21 mouse cellular contexts compared by ENCODE assay signal in genomic region chr8:101298571-101298970, GRCm38 (mm10).
A peak's percentile ranks its signal among the peaks of the same experiment; 100 is the strongest.
DNase-seq lines count a peak whose midpoint lies in the region; ATAC-seq and TF ChIP-seq lines count a peak whose summit lies in the region.
"Had no signal": no experiment of that assay in that cellular context is flagged by ENCODE, and none has a peak within 500 bp of the region (broad histone marks: within the 10 kb centered on the region; RNA-seq: fewer than 3 reads in every experiment).

No protein-coding gene starts in this region.

- H3K9me3 ChIP-seq in liver, postnatal 0 days (ENCODE audit: low read length) = no peaks in the 10 kb centered on the region
- H3K9me3 ChIP-seq: heart, embryonic 13.5 days; hindbrain, embryonic 12.5 days had no signal

- H3K4me1 ChIP-seq in liver, adult 2 months (ENCODE audit: control insufficient read depth, insufficient read depth, low read length) = no peaks in the 10 kb centered on the region
- no peaks in the 10 kb centered on the region for H3K4me1 ChIP-seq in liver, postnatal 0 days (ENCODE audit: insufficient read depth)
- H3K4me1 ChIP-seq: heart, embryonic 13.5 days; hindbrain, embryonic 12.5 days had no signal

- ATAC-seq in liver, postnatal 0 days = no peak
- ATAC-seq in megakaryocyte progenitor cell, adult 5-6 weeks (replicated peaks; ENCODE audit: poor library complexity) = no peak
- ATAC-seq: activated CD4-positive, CD25-positive, alpha-beta regulatory T cell, adult 4 months; forebrain, embryonic 16.5 days; hindbrain, embryonic 16.5 days; inflammation-experienced regulatory T-cells, adult 6 months; Patski had no signal

- H3K36me3 ChIP-seq in liver, adult 2 months (ENCODE audit: control insufficient read depth, insufficient read depth, low read length) = no peaks in the 10 kb centered on the region
- H3K36me3 ChIP-seq in liver, postnatal 0 days (replicated peaks; ENCODE audit: insufficient read depth, low read length) = no peaks in the 10 kb centered on the region
- H3K36me3 ChIP-seq: heart, embryonic 13.5 days; hindbrain, embryonic 12.5 days had no signal

- TF ChIP-seq CTCF in liver, adult 2 months (IDR thresholded peaks at IDR 0.05; ENCODE audit: low read depth, low read length) = no peak
- no peak for TF ChIP-seq CTCF in liver, postnatal 0 days (IDR thresholded peaks at IDR 0.05; ENCODE audit: low read depth)

- 41% methylated on average over 2 of the region's 2 CpGs for WGBS in liver, adult 2 months
- 76% methylated on average over 2 of the region's 2 CpGs for WGBS in liver, postnatal 0 days (ENCODE audit: insufficient replicate concordance)

- no peak overlapping the region for H3K4me2 ChIP-seq in liver, postnatal 0 days (ENCODE audit: low read depth, low read length)
- H3K4me2 ChIP-seq: heart, embryonic 13.5 days; hindbrain, embryonic 12.5 days had no signal

- H3K27me3 ChIP-seq in liver, adult 2 months (ENCODE audit: control insufficient read depth, insufficient read depth, low read length) = no peaks in the 10 kb centered on the region
- H3K27me3 ChIP-seq in liver, postnatal 0 days (ENCODE audit: insufficient read depth, low read length) = no peaks in the 10 kb centered on the region
- H3K27me3 ChIP-seq: heart, embryonic 13.5 days; hindbrain, embryonic 12.5 days; Patski had no signal

- TF ChIP-seq EP300 in liver, postnatal 0 days (IDR thresholded peaks at IDR 0.05; ENCODE audit: low read depth) = no peak

- DNase-seq in cerebellum, postnatal 10 days = peak; percentile 12 to 15
- no peak for DNase-seq in cerebellum, adult 11-12 months
- peak; percentile 8 for DNase-seq in kidney, adult 9 months
- DNase-seq in kidney, postnatal 10 days = no peak
- peak; percentile 85 for DNase-seq in liver, adult 2 months (ENCODE audit: extremely low read depth, low read depth, low spot score)
- DNase-seq in liver, postnatal 0 days = no peak
- peak; percentile 31 for DNase-seq in adipocyte (ENCODE audit: low spot score)
- DNase-seq: adrenal gland, adult 2 months; cerebellum, adult 18-20 months; cerebellum, adult 9-11 months; gastrocnemius, postnatal 10 days; heart, adult 2 months; heart, postnatal 4 days had no signal

- no peak overlapping the region for H3K9ac ChIP-seq in liver, adult 2 months (ENCODE audit: low read depth, low read length)
- no peak overlapping the region for H3K9ac ChIP-seq in liver, postnatal 0 days (replicated peaks)
- H3K9ac ChIP-seq: heart, embryonic 13.5 days; hindbrain, embryonic 12.5 days had no signal

- TF ChIP-seq POLR2A in liver, adult 2 months (IDR thresholded peaks at IDR 0.05; ENCODE audit: extremely low read depth, insufficient read depth, low read length) = no peak

- H3K79me2 ChIP-seq in liver, adult 2 months (ENCODE audit: control insufficient read depth, insufficient read depth, low read length) = no peaks in the 10 kb centered on the region

- H3K27ac ChIP-seq in liver, adult 2 months (replicated peaks; ENCODE audit: insufficient read depth, low read depth, low read length) = no peak overlapping the region
- H3K27ac ChIP-seq in liver, postnatal 0 days (ENCODE audit: low read depth) = no peak overlapping the region
- H3K27ac ChIP-seq: heart, adult 2 months; heart, embryonic 13.5 days; hindbrain, embryonic 12.5 days had no signal

- H3K4me3 ChIP-seq in liver, adult 2 months (ENCODE audit: insufficient read depth, low read depth, low read length) = no peak overlapping the region
- H3K4me3 ChIP-seq in liver, postnatal 0 days (ENCODE audit: low read depth, low read length) = no peak overlapping the region
- H3K4me3 ChIP-seq: heart, adult 2 months; heart, embryonic 13.5 days; hindbrain, embryonic 12.5 days had no signal

Comparison
In these comparisons a context has a peak if more than half of its experiments do, and no peak if none do; other contexts are left out.
1. DNase-seq: peak in cerebellum, postnatal 10 days (2 of 2), kidney, adult 9 months (single experiment), liver, adult 2 months (single experiment) and adipocyte (single experiment); none in cerebellum, adult 11-12 months (single experiment), kidney, postnatal 10 days (single experiment) and liver, postnatal 0 days (single experiment).